Comparison of ENCODE assay signal across 20 mouse cellular contexts in genomic region chr11:26100077-26100476, GRCm38 (mm10).
DNase-seq lines count a peak whose midpoint lies in the region; ATAC-seq lines count a peak whose summit lies in the region.
"Had no signal": no experiment of that assay in that cellular context is flagged by ENCODE, and none has a peak within 500 bp of the region (broad histone marks: within the 10 kb centered on the region; RNA-seq: fewer than 3 reads in every experiment).

No protein-coding gene starts in this region.

- ATAC-seq in forebrain, embryonic 15.5 days (replicated peaks): peak; percentile 21
- ATAC-seq in hindbrain, embryonic 16.5 days: peak; percentile 32; the same call in 1 of the 2 replicates
- peak; percentile 50 for ATAC-seq in forebrain, embryonic 16.5 days
- ATAC-seq: activated CD4-positive, CD25-positive, alpha-beta regulatory T cell, adult 4 months; intestine, embryonic 16.5 days; Patski had no signal

- no peak overlapping the region for H3K4me2 ChIP-seq in forebrain, embryonic 15.5 days (replicated peaks)
- H3K4me2 ChIP-seq in hindbrain, embryonic 16.5 days (ENCODE audit: low read length): no peak overlapping the region
- no peak overlapping the region for H3K4me2 ChIP-seq in forebrain, embryonic 16.5 days (ENCODE audit: low read length)

- H3K9ac ChIP-seq in forebrain, embryonic 15.5 days (replicated peaks): no peak overlapping the region; the same call in 1 of the 2 replicates
- H3K9ac ChIP-seq in hindbrain, embryonic 16.5 days (ENCODE audit: low read depth, low read length): no peak overlapping the region
- no peak overlapping the region for H3K9ac ChIP-seq in forebrain, embryonic 16.5 days (replicated peaks; ENCODE audit: low read depth, low read length)

- H3K4me1 ChIP-seq in forebrain, embryonic 15.5 days: peaks cover 33% of the 10 kb centered on the region
- H3K4me1 ChIP-seq in forebrain, embryonic 10.5 days: peaks cover 49% of the 10 kb centered on the region
- H3K4me1 ChIP-seq in hindbrain, embryonic 16.5 days (ENCODE audit: control insufficient read depth, insufficient read depth, low read depth, low read length): peaks cover 11% of the 10 kb centered on the region
- peaks cover 32% of the 10 kb centered on the region for H3K4me1 ChIP-seq in hindbrain, embryonic 10.5 days (replicated peaks)
- peaks cover 17% of the 10 kb centered on the region for H3K4me1 ChIP-seq in forebrain, embryonic 16.5 days (replicated peaks; ENCODE audit: control insufficient read depth, insufficient read depth, low read length)
- H3K4me1 ChIP-seq: heart, embryonic 10.5 days had no signal

- H3K27me3 ChIP-seq in forebrain, embryonic 15.5 days: no peaks in the 10 kb centered on the region
- no peaks in the 10 kb centered on the region; the same call in 1 of the 2 replicates for H3K27me3 ChIP-seq in forebrain, embryonic 10.5 days (ENCODE audit: poor library complexity, severe bottlenecking)
- H3K27me3 ChIP-seq in hindbrain, embryonic 16.5 days (replicated peaks; ENCODE audit: control insufficient read depth, insufficient read depth, low read length): no peaks in the 10 kb centered on the region
- H3K27me3 ChIP-seq in hindbrain, embryonic 10.5 days (ENCODE audit: insufficient read depth, poor library complexity, severe bottlenecking): no peaks in the 10 kb centered on the region
- H3K27me3 ChIP-seq in forebrain, embryonic 16.5 days (replicated peaks; ENCODE audit: control insufficient read depth, insufficient read depth, low read length): no peaks in the 10 kb centered on the region
- H3K27me3 ChIP-seq: CH12.LX had no signal

- DNase-seq in forebrain, embryonic 10.5 days (ENCODE audit: extremely low spot score, low spot score): no peak
- no peak for DNase-seq in hindbrain, embryonic 10.5 days (ENCODE audit: low spot score)
- peak; percentile 21 for DNase-seq in brain, adult 2 months (ENCODE audit: low read depth, low spot score)
- DNase-seq in lung, postnatal 36 days: no peak
- DNase-seq: adrenal gland, postnatal 14 days; cerebellum, adult 2 months; cerebellum, postnatal 10 days; gastrocnemius, postnatal 36 days; heart, adult 18-20 months; heart, postnatal 10 days; kidney, adult 2 months had no signal

- WGBS in forebrain, embryonic 15.5 days: 15% methylated on average over 5 of the region's 5 CpGs
- WGBS in forebrain, embryonic 10.5 days: 86% methylated on average over 5 of the region's 5 CpGs
- 35% methylated on average over 5 of the region's 5 CpGs for WGBS in hindbrain, embryonic 16.5 days
- WGBS in hindbrain, embryonic 10.5 days: 91% methylated on average over 5 of the region's 5 CpGs
- WGBS in forebrain, embryonic 16.5 days: 13% methylated on average over 5 of the region's 5 CpGs

- no peak overlapping the region for H3K4me3 ChIP-seq in forebrain, embryonic 15.5 days
- no peak overlapping the region for H3K4me3 ChIP-seq in forebrain, embryonic 10.5 days
- no peak overlapping the region for H3K4me3 ChIP-seq in hindbrain, embryonic 16.5 days (ENCODE audit: low read length)
- no peak overlapping the region for H3K4me3 ChIP-seq in hindbrain, embryonic 10.5 days
- H3K4me3 ChIP-seq in forebrain, embryonic 16.5 days (replicated peaks; ENCODE audit: low read length): no peak overlapping the region
- H3K4me3 ChIP-seq: embryonic facial prominence, embryonic 10.5 days; heart, embryonic 10.5 days had no signal

- H3K36me3 ChIP-seq in forebrain, embryonic 15.5 days: no peaks in the 10 kb centered on the region
- no peaks in the 10 kb centered on the region for H3K36me3 ChIP-seq in forebrain, embryonic 10.5 days (replicated peaks)
- no peaks in the 10 kb centered on the region for H3K36me3 ChIP-seq in hindbrain, embryonic 16.5 days (ENCODE audit: control insufficient read depth, insufficient read depth, low read length)
- H3K36me3 ChIP-seq in hindbrain, embryonic 10.5 days: no peaks in the 10 kb centered on the region
- no peaks in the 10 kb centered on the region for H3K36me3 ChIP-seq in forebrain, embryonic 16.5 days (ENCODE audit: control insufficient read depth, insufficient read depth)
- H3K36me3 ChIP-seq: embryonic facial prominence, embryonic 10.5 days; heart, embryonic 10.5 days had no signal

- peak overlapping the region; percentile 72; the same call in 1 of the 2 replicates for H3K27ac ChIP-seq in forebrain, embryonic 15.5 days (replicated peaks)
- H3K27ac ChIP-seq in forebrain, embryonic 10.5 days: no peak overlapping the region
- no peak overlapping the region for H3K27ac ChIP-seq in hindbrain, embryonic 16.5 days (ENCODE audit: low read depth, low read length)
- no peak overlapping the region for H3K27ac ChIP-seq in hindbrain, embryonic 10.5 days
- peak overlapping the region; percentile 56 for H3K27ac ChIP-seq in forebrain, embryonic 16.5 days (ENCODE audit: low read length)
- H3K27ac ChIP-seq: embryonic facial prominence, embryonic 10.5 days; heart, embryonic 10.5 days had no signal

- H3K9me3 ChIP-seq in forebrain, embryonic 15.5 days: no peaks in the 10 kb centered on the region
- H3K9me3 ChIP-seq in forebrain, embryonic 10.5 days: no peaks in the 10 kb centered on the region
- no peaks in the 10 kb centered on the region for H3K9me3 ChIP-seq in hindbrain, embryonic 16.5 days (ENCODE audit: control insufficient read depth, low read length)
- H3K9me3 ChIP-seq in hindbrain, embryonic 10.5 days: no peaks in the 10 kb centered on the region
- H3K9me3 ChIP-seq in forebrain, embryonic 16.5 days (ENCODE audit: control insufficient read depth, low read length): no peaks in the 10 kb centered on the region
- H3K9me3 ChIP-seq: embryonic facial prominence, embryonic 10.5 days; heart, embryonic 10.5 days had no signal

Comparison
In these comparisons a context has a peak if more than half of its experiments do, and no peak if none do; other contexts are left out.
1. H3K27ac ChIP-seq: peak in forebrain, embryonic 15.5 days (single experiment) and forebrain, embryonic 16.5 days (single experiment); none in forebrain, embryonic 10.5 days (single experiment), hindbrain, embryonic 16.5 days (single experiment) and hindbrain, embryonic 10.5 days (single experiment).
2. Peak in every context shown above with its lines, with median percentiles within 50 percentile points of each other: ATAC-seq.